Mouse (Mus musculus) liver (tissue): ENCODE results near the gene Csnk1e.
A peak's percentile ranks its signal among the peaks of the same experiment; 100 is the strongest.
"Not testable (repeated sequence)": the region's sequence is repeated elsewhere in the genome, so short reads cannot be mapped to it uniquely, and the experiment has no call there.

ENCODE experiments used
- DNase-seq: peaks from one replicate; pipeline ENCODE4 v3.0.0-alpha.2; 2020; ENCODE audit warnings: mixed read lengths

Csnk1e gene

GRCm38 (mm10) chr15:79455106-79455810 is at the start of gene Csnk1e:
TSS of gene Csnk1e (minus strand) at chr15:79455566.
- peak; percentile 76 for DNase-seq

DNA sequence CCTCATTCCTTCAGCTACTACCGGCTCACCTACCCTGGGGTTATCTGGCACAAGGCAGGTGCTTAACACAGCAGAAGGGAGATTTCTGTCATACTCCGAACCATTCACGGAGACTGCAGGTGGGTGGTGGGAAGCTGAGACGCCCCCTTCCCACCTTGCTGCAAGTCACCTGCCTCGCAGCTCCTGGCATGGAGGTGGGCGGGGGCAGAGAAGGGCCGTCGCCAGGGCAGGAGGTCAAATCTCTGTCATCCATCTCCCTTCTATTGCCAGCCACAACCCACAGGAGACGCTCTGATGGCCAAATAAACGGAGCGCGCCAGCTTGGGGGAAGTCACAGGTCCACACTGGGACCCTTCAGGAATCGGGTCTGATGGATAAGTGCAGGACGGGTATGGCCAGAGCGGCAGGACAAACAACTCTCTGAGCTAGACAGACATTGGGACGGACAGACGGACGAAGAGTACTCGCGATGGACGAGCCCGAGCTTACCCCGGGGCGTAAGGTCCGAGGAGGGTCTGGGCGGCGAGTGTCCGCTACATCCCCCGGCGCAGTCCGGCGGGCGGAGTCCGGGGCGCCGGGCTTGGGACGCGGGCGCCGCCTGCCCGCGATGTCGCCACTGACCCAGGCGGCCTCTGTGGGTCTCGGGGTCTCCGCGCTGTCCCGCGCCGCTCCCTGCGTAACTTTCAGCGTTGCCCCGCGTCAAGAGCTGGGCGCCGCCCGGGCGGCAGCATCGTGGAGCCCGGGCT is 49.5 kb upstream of the Csnk1e start, which contains the start of gene Kcnj4:
TSS of gene Kcnj4 (minus strand) at position 535 of the 746 bp plus-strand sequence.
- no peak for DNase-seq

GRCm38 (mm10) chr15:79503438-79503837 is 48.1 kb upstream of the Csnk1e start:
- DNase-seq = no peak

- no peak for DNase-seq
Measured at GRCm38 (mm10) chr15:79502891-79503341, 47.5 kb upstream of the Csnk1e start.

DNA sequence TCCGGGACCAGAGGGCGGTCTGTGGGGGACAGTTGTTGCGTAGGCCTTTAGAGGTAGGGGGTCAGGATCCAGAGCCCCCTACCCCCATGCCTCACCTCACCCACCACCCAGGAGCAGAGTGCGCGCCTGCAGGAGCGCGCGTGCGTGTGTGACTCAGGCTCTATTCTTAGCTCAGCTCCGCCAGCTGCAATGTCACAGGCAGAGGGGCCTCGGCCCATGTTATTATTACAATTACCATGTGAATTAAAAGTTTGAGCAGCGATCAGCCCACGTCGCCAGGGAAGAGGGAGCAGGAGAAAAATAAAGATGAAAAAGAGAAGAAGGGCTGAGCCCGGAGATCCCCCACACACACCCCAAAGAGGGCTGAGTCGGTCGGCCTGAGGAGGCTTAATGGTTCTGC is 44.7 kb upstream of the Csnk1e start:
- DNase-seq = no peak

GRCm38 (mm10) chr15:79493527-79493926 is 38.2 kb upstream of the Csnk1e start:
- no peak for DNase-seq

GRCm38 (mm10) chr15:79489463-79489862 is 34.1 kb upstream of the Csnk1e start:
- DNase-seq = no peak

DNA sequence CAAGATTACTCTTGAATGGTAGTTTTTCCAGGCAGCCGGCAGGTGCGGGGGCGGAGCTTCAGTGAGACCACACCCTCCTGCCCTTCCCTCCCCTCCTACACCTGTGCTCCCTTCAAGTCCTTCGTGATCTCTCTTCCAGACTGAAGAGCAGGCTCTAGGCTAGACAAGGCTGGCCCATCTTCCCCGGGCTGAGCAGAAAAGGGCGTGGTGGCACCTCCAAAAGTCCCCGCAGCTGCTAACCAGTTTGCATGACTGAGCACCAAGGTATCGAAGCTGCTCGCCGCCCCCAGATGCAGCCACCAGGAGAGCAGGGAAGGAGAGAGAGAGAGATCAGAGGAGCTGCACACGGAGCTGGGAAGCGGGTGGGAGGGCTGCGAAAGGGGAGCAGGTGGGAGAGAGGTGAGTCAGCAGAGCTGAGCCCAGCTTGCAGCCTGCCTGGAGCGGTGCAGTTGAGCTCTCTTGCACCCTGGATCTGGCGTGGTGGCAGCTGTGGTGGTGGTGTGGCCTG is 25.9 kb upstream of the Csnk1e start:
- DNase-seq = no peak

DNA sequence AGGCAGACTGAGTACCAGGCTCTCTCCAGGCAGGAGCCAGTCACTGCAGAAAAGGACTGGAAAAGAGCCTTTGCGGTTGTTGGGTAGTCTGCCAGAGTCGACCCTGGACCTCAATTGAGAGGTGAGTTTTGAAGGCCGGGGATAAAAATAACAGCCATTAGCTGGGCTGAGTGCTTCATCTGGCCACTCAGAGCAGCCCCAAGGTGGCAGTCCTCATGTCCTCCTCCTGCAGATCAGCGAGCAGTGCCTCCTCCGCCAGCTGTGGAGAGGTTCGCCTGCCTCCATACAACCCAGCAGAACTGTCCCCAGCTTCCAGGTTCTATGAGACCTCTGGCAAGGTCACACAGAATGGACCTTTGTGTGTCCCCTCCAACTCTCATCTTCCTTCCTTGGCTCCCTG is 21.9 kb upstream of the Csnk1e start:
- DNase-seq = no peak

GRCm38 (mm10) chr15:79473638-79474355 is 18.4 kb upstream of the Csnk1e start:
- DNase-seq = no peak

GRCm38 (mm10) chr15:79473042-79473441 is 17.7 kb upstream of the Csnk1e start:
- DNase-seq = no peak

GRCm38 (mm10) chr15:79471095-79471494 is 15.7 kb upstream of the Csnk1e start:
- no peak for DNase-seq

DNA sequence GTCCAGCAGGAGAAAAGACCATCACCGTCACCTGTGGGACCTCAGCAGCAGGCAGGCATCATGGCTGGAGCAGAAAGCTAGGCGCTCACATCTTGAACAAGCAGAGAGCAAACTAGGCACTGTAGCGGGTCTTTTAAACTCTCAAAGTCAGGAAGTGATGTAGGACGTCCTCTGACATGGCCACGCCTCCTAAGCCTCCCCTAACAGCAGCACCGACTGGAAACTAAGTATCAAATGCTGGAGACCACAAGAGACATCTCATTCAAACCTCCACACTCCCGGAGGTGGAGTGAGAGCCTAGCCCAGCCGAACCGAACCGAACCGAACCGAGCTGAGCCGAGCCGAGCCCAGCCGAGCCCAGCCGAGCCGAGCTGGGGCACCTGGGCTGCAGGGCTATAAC is 15.2 kb upstream of the Csnk1e start:
- no peak for DNase-seq

GRCm38 (mm10) chr15:79469577-79469976 is 14.2 kb upstream of the Csnk1e start:
- no peak for DNase-seq

GRCm38 (mm10) chr15:79466601-79467286 is 11.4 kb upstream of the Csnk1e start:
- peak; percentile 78 for DNase-seq

GRCm38 (mm10) chr15:79456546-79456945 is 1.2 kb upstream of the Csnk1e start:
- DNase-seq = no peak

DNA sequence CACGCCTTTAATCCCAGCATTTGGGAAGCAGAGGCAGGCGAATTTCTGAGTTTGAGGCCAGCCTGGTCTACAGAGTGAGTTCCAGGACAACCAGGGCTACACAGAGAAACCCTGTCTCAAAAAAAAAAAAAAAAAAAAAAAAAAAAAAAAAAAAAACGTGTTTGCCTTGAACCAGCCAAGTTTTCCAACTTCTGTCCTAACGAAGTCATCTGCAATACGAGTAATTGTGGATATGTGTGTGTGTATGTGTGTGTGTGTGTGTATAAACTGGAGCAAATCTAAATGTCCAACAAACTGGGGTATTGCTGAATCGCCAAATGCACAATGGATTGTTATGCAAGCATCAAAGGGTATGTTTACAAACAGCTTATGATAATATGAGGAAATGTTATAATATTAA is 738 bp upstream of the Csnk1e start:
- not testable (repeated sequence) for DNase-seq

- no peak for DNase-seq
Measured at GRCm38 (mm10) chr15:79453831-79454230, 1.5 kb downstream of the Csnk1e start.

GRCm38 (mm10) chr15:79448041-79448440 is 7.3 kb downstream of the Csnk1e start:
- no peak for DNase-seq

DNA sequence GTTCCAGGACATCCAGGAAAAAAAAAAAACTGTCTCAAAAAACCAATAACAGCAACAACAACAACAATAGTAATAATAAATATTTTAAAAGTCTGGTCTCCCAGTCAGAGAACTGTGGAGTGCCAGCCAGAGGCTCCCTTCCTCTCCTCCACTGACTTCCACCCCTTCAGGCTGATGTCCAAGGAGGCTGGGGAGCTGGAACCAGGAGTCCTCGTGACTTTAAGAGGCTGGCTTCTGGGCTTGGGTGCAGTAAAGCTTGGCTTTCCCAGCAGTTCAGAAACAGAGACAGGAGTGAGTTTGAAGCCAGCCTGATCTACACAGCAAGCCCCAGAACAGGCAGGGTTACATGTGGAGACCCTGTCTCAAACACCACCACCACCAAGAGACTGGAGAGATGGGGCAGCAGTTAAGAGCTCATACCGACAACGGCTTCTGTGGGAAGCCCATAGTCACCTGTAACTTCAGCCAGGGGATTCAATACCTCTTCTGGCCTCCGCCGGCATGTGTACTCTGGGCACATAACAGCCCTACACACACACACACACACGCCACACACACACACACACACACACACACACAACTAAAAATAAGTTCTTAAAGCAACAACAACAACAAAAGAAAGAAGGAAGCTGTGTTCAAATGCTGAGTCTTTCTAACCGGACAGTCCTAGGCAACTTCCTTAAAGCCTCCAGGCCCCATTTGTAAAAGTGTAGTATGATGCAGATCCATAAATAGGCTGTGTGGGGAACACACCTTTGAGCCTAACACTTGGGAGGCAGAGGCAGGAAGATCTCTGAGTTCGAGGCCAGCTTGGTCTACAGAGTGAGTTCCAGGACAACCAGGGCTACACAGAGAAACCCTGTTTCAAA is 9.3 kb downstream of the Csnk1e start:
- no peak for DNase-seq

GRCm38 (mm10) chr15:79443856-79444410 is 11.4 kb downstream of the Csnk1e start:
- no peak for DNase-seq
